Mouse (Mus musculus): ENCODE results near the gene Tmem186. TPM values are rescaled to one million over a fixed set of nuclear protein-coding genes. Genes with fewer than 3 reads are reported as not detected.

Tmem186 gene
- polyA plus RNA-seq, 1 experiment from 2014 or later, result 16.8 TPM

- no peaks in the 10 kb centered on the region for H3K9me3 ChIP-seq (ENCODE audit: control insufficient read depth, low read length)
- 61% methylated on average over 2 of the region's 2 CpGs for WGBS
- no peak for ATAC-seq (replicated peaks; ENCODE audit: low FRiP score, low TSS enrichment, low read depth)
- H3K27me3 ChIP-seq (replicated peaks; ENCODE audit: control insufficient read depth, insufficient read depth, low read length), result no peaks in the 10 kb centered on the region
- no peak overlapping the region for H3K27ac ChIP-seq (ENCODE audit: low read depth)
- no peak overlapping the region for H3K4me2 ChIP-seq (ENCODE audit: low read length)
- H3K9ac ChIP-seq (ENCODE audit: low read length), result no peak overlapping the region
- no peak for DNase-seq (ENCODE audit: low spot score)
- H3K4me1 ChIP-seq (replicated peaks; ENCODE audit: control insufficient read depth, insufficient read depth, low read length), result peaks cover 8% of the 10 kb centered on the region
- H3K4me3 ChIP-seq (ENCODE audit: low read depth, low read length), result no peak overlapping the region
- H3K36me3 ChIP-seq (ENCODE audit: control insufficient read depth, insufficient read depth, low read length), result peaks cover 48% of the 10 kb centered on the region
These were observed 25.5 kb upstream of the Tmem186 start for GRCm38 (mm10) chr16:8663022-8663421.

GRCm38 (mm10) chr16:8658764-8659163 lies 21.3 kb upstream of the Tmem186 start:
- peaks cover 76% of the 10 kb centered on the region for H3K36me3 ChIP-seq (ENCODE audit: control insufficient read depth, insufficient read depth, low read length)
- H3K9ac ChIP-seq (ENCODE audit: low read length), result no peak overlapping the region
- no peaks in the 10 kb centered on the region for H3K27me3 ChIP-seq (replicated peaks; ENCODE audit: control insufficient read depth, insufficient read depth, low read length)
- H3K4me3 ChIP-seq (ENCODE audit: low read depth, low read length), result no peak overlapping the region
- H3K4me2 ChIP-seq (ENCODE audit: low read length), result no peak overlapping the region
- WGBS, result 91% methylated on average over 4 of the region's 4 CpGs
- DNase-seq (ENCODE audit: low spot score), result no peak
- no peak overlapping the region for H3K27ac ChIP-seq (ENCODE audit: low read depth)
- H3K4me1 ChIP-seq (replicated peaks; ENCODE audit: control insufficient read depth, insufficient read depth, low read length), result no peaks in the 10 kb centered on the region
- no peaks in the 10 kb centered on the region for H3K9me3 ChIP-seq (ENCODE audit: control insufficient read depth, low read length)
- ATAC-seq (replicated peaks; ENCODE audit: low FRiP score, low TSS enrichment, low read depth), result no peak

GRCm38 (mm10) chr16:8658349-8658748 lies 20.8 kb upstream of the Tmem186 start:
- Histone ChIP-seq H3K9ac (ENCODE audit: low read length) (no peak overlapping the region), H3K27ac (ENCODE audit: low read depth) (no peak overlapping the region), H3K36me3 (ENCODE audit: control insufficient read depth, insufficient read depth, low read length) (peaks cover 73% of the 10 kb centered on the region)

GRCm38 (mm10) chr16:8656256-8656655 lies 18.7 kb upstream of the Tmem186 start:
- Histone ChIP-seq H3K27me3 (replicated peaks; ENCODE audit: control insufficient read depth, insufficient read depth, low read length) (no peaks in the 10 kb centered on the region), H3K27ac (ENCODE audit: low read depth) (no peak overlapping the region), H3K4me2 (ENCODE audit: low read length) (no peak overlapping the region), H3K9me3 (ENCODE audit: control insufficient read depth, low read length) (no peaks in the 10 kb centered on the region), H3K4me3 (ENCODE audit: low read depth, low read length) (no peak overlapping the region), H3K9ac (ENCODE audit: low read length) (no peak overlapping the region), H3K36me3 (ENCODE audit: control insufficient read depth, insufficient read depth, low read length) (peaks cover 68% of the 10 kb centered on the region), H3K4me1 (replicated peaks; ENCODE audit: control insufficient read depth, insufficient read depth, low read length) (no peaks in the 10 kb centered on the region)
- WGBS, result 83% methylated on average over 2 of the region's 2 CpGs
- no peak for ATAC-seq (replicated peaks; ENCODE audit: low FRiP score, low TSS enrichment, low read depth)
- no peak for DNase-seq (ENCODE audit: low spot score)

More at GRCm38 (mm10) chr16:8658349-8658748, 20.8 kb upstream of the Tmem186 start:
- Histone ChIP-seq H3K4me3 (ENCODE audit: low read depth, low read length) (no peak overlapping the region), H3K27me3 (replicated peaks; ENCODE audit: control insufficient read depth, insufficient read depth, low read length) (no peaks in the 10 kb centered on the region), H3K4me1 (replicated peaks; ENCODE audit: control insufficient read depth, insufficient read depth, low read length) (no peaks in the 10 kb centered on the region), H3K4me2 (ENCODE audit: low read length) (no peak overlapping the region), H3K9me3 (ENCODE audit: control insufficient read depth, low read length) (no peaks in the 10 kb centered on the region)
- ATAC-seq (replicated peaks; ENCODE audit: low FRiP score, low TSS enrichment, low read depth) (no peak), DNase-seq (ENCODE audit: low spot score) (no peak)
- WGBS, result 86% methylated on average over 4 of the region's 4 CpGs

GRCm38 (mm10) chr16:8655599-8655998 lies 18.1 kb upstream of the Tmem186 start:
- Histone ChIP-seq H3K27me3 (replicated peaks; ENCODE audit: control insufficient read depth, insufficient read depth, low read length) (no peaks in the 10 kb centered on the region), H3K4me3 (ENCODE audit: low read depth, low read length) (no peak overlapping the region), H3K9ac (ENCODE audit: low read length) (no peak overlapping the region), H3K9me3 (ENCODE audit: control insufficient read depth, low read length) (no peaks in the 10 kb centered on the region), H3K27ac (ENCODE audit: low read depth) (no peak overlapping the region), H3K4me1 (replicated peaks; ENCODE audit: control insufficient read depth, insufficient read depth, low read length) (no peaks in the 10 kb centered on the region), H3K4me2 (ENCODE audit: low read length) (no peak overlapping the region), H3K36me3 (ENCODE audit: control insufficient read depth, insufficient read depth, low read length) (peaks cover 72% of the 10 kb centered on the region)
- WGBS, result 82% methylated on average over 9 of the region's 9 CpGs
- no peak for ATAC-seq (replicated peaks; ENCODE audit: low FRiP score, low TSS enrichment, low read depth)
- DNase-seq (ENCODE audit: low spot score), result no peak

- Histone ChIP-seq H3K36me3 (ENCODE audit: control insufficient read depth, insufficient read depth, low read length) (peaks cover 69% of the 10 kb centered on the region), H3K27me3 (replicated peaks; ENCODE audit: control insufficient read depth, insufficient read depth, low read length) (no peaks in the 10 kb centered on the region), H3K27ac (ENCODE audit: low read depth) (no peak overlapping the region), H3K9ac (ENCODE audit: low read length) (no peak overlapping the region), H3K4me1 (replicated peaks; ENCODE audit: control insufficient read depth, insufficient read depth, low read length) (no peaks in the 10 kb centered on the region), H3K4me3 (ENCODE audit: low read depth, low read length) (no peak overlapping the region), H3K9me3 (ENCODE audit: control insufficient read depth, low read length) (no peaks in the 10 kb centered on the region), H3K4me2 (ENCODE audit: low read length) (no peak overlapping the region)
- ATAC-seq (replicated peaks; ENCODE audit: low FRiP score, low TSS enrichment, low read depth), result no peak
- WGBS, result 80% methylated on average over 6 of the region's 6 CpGs
- DNase-seq (ENCODE audit: low spot score), result no peak
These were observed 17.6 kb upstream of the Tmem186 start for GRCm38 (mm10) chr16:8655108-8655507.

GRCm38 (mm10) chr16:8650007-8650406 lies 12.5 kb upstream of the Tmem186 start:
- Histone ChIP-seq H3K9me3 (ENCODE audit: control insufficient read depth, low read length) (no peaks in the 10 kb centered on the region), H3K4me1 (replicated peaks; ENCODE audit: control insufficient read depth, insufficient read depth, low read length) (no peaks in the 10 kb centered on the region), H3K27me3 (replicated peaks; ENCODE audit: control insufficient read depth, insufficient read depth, low read length) (no peaks in the 10 kb centered on the region), H3K36me3 (ENCODE audit: control insufficient read depth, insufficient read depth, low read length) (peaks cover 80% of the 10 kb centered on the region), H3K4me3 (ENCODE audit: low read depth, low read length) (no peak overlapping the region), H3K27ac (ENCODE audit: low read depth) (no peak overlapping the region), H3K4me2 (ENCODE audit: low read length) (no peak overlapping the region), H3K9ac (ENCODE audit: low read length) (no peak overlapping the region)
- no peak for ATAC-seq (replicated peaks; ENCODE audit: low FRiP score, low TSS enrichment, low read depth)
- 99% methylated on average over 3 of the region's 3 CpGs for WGBS
- DNase-seq (ENCODE audit: low spot score), result no peak

- Histone ChIP-seq H3K9ac (ENCODE audit: low read length) (no peak overlapping the region), H3K9me3 (ENCODE audit: control insufficient read depth, low read length) (no peaks in the 10 kb centered on the region), H3K27ac (ENCODE audit: low read depth) (no peak overlapping the region), H3K4me2 (ENCODE audit: low read length) (no peak overlapping the region), H3K27me3 (replicated peaks; ENCODE audit: control insufficient read depth, insufficient read depth, low read length) (no peaks in the 10 kb centered on the region), H3K4me3 (ENCODE audit: low read depth, low read length) (no peak overlapping the region), H3K4me1 (replicated peaks; ENCODE audit: control insufficient read depth, insufficient read depth, low read length) (no peaks in the 10 kb centered on the region), H3K36me3 (ENCODE audit: control insufficient read depth, insufficient read depth, low read length) (peaks cover 86% of the 10 kb centered on the region)
- no peak for DNase-seq (ENCODE audit: low spot score)
- no peak for ATAC-seq (replicated peaks; ENCODE audit: low FRiP score, low TSS enrichment, low read depth)
- 79% methylated on average over 6 of the region's 6 CpGs for WGBS
These were observed 8.0 kb upstream of the Tmem186 start for GRCm38 (mm10) chr16:8645546-8645945.

GRCm38 (mm10) chr16:8643855-8644254 lies 6.3 kb upstream of the Tmem186 start:
- H3K4me1 ChIP-seq (replicated peaks; ENCODE audit: control insufficient read depth, insufficient read depth, low read length), result 0 out of 2 replicates have a peak, but pooled peaks cover 4% of the 10 kb centered on the region
- peak; percentile 79; the same call in 1 of the 2 replicates for ATAC-seq (replicated peaks; ENCODE audit: low FRiP score, low TSS enrichment, low read depth)
- no peak overlapping the region for H3K9ac ChIP-seq (ENCODE audit: low read length)
- no peak overlapping the region for H3K27ac ChIP-seq (ENCODE audit: low read depth)
- H3K4me3 ChIP-seq (ENCODE audit: low read depth, low read length), result no peak overlapping the region
- peaks cover 76% of the 10 kb centered on the region for H3K36me3 ChIP-seq (ENCODE audit: control insufficient read depth, insufficient read depth, low read length)
- no peak for DNase-seq (ENCODE audit: low spot score)
- WGBS, result 72% methylated on average over 2 of the region's 2 CpGs
- no peak overlapping the region for H3K4me2 ChIP-seq (ENCODE audit: low read length)
- H3K27me3 ChIP-seq (replicated peaks; ENCODE audit: control insufficient read depth, insufficient read depth, low read length), result no peaks in the 10 kb centered on the region
- H3K9me3 ChIP-seq (ENCODE audit: control insufficient read depth, low read length), result no peaks in the 10 kb centered on the region
